Mouse (Mus musculus) CH12.LX (cell line): ENCODE data around the gene Aftph. TPM values are rescaled to one million over a fixed set of nuclear protein-coding genes. Genes with fewer than 3 reads are reported as not detected.

Experiments
- DNase-seq: peaks from one replicate; pipeline ENCODE4 v3.0.0-alpha.2; 2013; ENCODE audit errors: extremely low read depth
- H3K27ac ChIP-seq: 2 replicates; pipeline ENCODE4 v1.5.1; 2012; ENCODE audit warnings: low read depth, mild to moderate bottlenecking, control low read depth, moderate library complexity; ENCODE audit not compliant: insufficient read depth
- H3K27me3 ChIP-seq: replicated peaks from 2 replicates; pipeline ENCODE3; 2012; ENCODE audit warnings: inconsistent platforms
- H3K36me3 ChIP-seq, 2 experiments: replicated peaks in 1 of 2; 2 replicates each; pipeline versions ENCODE3 to v1.6.1; 2012; ENCODE audit warnings: inconsistent platforms in 1 of 2, low read length in 1 of 2, mild to moderate bottlenecking in 1 of 2, mixed read lengths in 1 of 2, moderate library complexity in 1 of 2; ENCODE audit not compliant: control insufficient read depth in 1 of 2, insufficient read depth in 1 of 2
- H3K4me1 ChIP-seq, 2 experiments: 2 replicates each; pipeline ENCODE4 v1.6.1; 2012; ENCODE audit warnings: inconsistent platforms in 1 of 2, moderate library complexity in 1 of 2; ENCODE audit not compliant: insufficient read depth in 2 of 2, control insufficient read depth in 1 of 2
- H3K4me2 ChIP-seq: 2 replicates; pipeline ENCODE4 v1.6.1; 2012; ENCODE audit warnings: low read depth, mild to moderate bottlenecking, control low read depth; ENCODE audit not compliant: poor library complexity, insufficient read depth, severe bottlenecking
- H3K4me3 ChIP-seq, 3 experiments: fragments of 150-350 bp in 1 of 3; sonication (generic) in 1 of 3; replicated peaks in 1 of 3; 2 replicates each; pipeline versions ENCODE3 to v1.5.1; 2011 to 2012; ENCODE audit warnings: low read depth in 2 of 3, low read length in 2 of 3, mild to moderate bottlenecking in 2 of 3, moderate library complexity in 2 of 3, control low read depth in 1 of 3, improper control_type of control experiment in 1 of 3, inconsistent platforms in 1 of 3, mixed read lengths in 1 of 3; ENCODE audit not compliant: poor library complexity in 1 of 3
- H3K79me2 ChIP-seq: replicated peaks from 2 replicates; pipeline ENCODE4 v1.6.1; 2012; ENCODE audit warnings: mild to moderate bottlenecking, moderate library complexity; ENCODE audit not compliant: control insufficient read depth, poor library complexity, insufficient read depth, severe bottlenecking; ENCODE audit errors: extremely low read depth
- H3K9ac ChIP-seq: 2 replicates; pipeline ENCODE4 v1.6.1; 2012; ENCODE audit warnings: low read depth, mild to moderate bottlenecking, control low read depth, moderate library complexity; ENCODE audit not compliant: insufficient read depth
- H3K9me3 ChIP-seq: replicated peaks from 2 replicates; pipeline ENCODE3; 2012; ENCODE audit warnings: low read length, inconsistent platforms, mixed read lengths
- BHLHE40 ChIP-seq: IDR thresholded peaks from 2 replicates; pipeline ENCODE4 v1.6.1; 2011; ENCODE audit warnings: mild to moderate bottlenecking, low read depth, low read length, improper control_type of control experiment
- CTCF ChIP-seq, 2 experiments: IDR thresholded peaks in 1 of 2; conservative IDR thresholded peaks in 1 of 2; 2 replicates each; pipeline ENCODE4 v1.5.1; 2011 to 2012; ENCODE audit warnings: low read depth in 2 of 2, low read length in 2 of 2, improper control_type of control experiment in 1 of 2, inconsistent platforms in 1 of 2, mild to moderate bottlenecking in 1 of 2, moderate library complexity in 1 of 2
- E2F4 ChIP-seq: IDR thresholded peaks from 2 replicates; pipeline ENCODE4 v1.6.1; 2011; ENCODE audit warnings: low read depth, low read length, improper control_type of control experiment; ENCODE audit not compliant: insufficient replicate concordance
- EP300 ChIP-seq: IDR thresholded peaks from 2 replicates; pipeline ENCODE4 v1.6.1; 2011; ENCODE audit warnings: low read length, improper control_type of control experiment
- HCFC1 ChIP-seq: IDR thresholded peaks from 2 replicates; pipeline ENCODE4 v1.6.1; 2012; ENCODE audit warnings: low read depth, mild to moderate bottlenecking, inconsistent platforms, low read length, improper control_type of control experiment
- MEF2A ChIP-seq: IDR thresholded peaks from 2 replicates; pipeline ENCODE4 v1.6.1; 2014; ENCODE audit warnings: low read depth, mild to moderate bottlenecking, inconsistent platforms, low read length, improper control_type of control experiment, borderline replicate concordance
- NELFE ChIP-seq: IDR thresholded peaks from 2 replicates; pipeline ENCODE4 v1.6.1; 2011; ENCODE audit warnings: low read depth, low read length, improper control_type of control experiment
- PAX5 ChIP-seq: IDR thresholded peaks from 2 replicates; pipeline ENCODE4 v1.6.1; 2012; ENCODE audit warnings: low read length, inconsistent platforms, mixed read lengths
- RCOR1 ChIP-seq: conservative IDR thresholded peaks from 2 replicates; pipeline ENCODE4 v1.6.1; 2012; ENCODE audit warnings: low read depth, mild to moderate bottlenecking, inconsistent platforms, low read length, improper control_type of control experiment
- SMC3 ChIP-seq: IDR thresholded peaks from 2 replicates; pipeline ENCODE4 v1.6.1; 2011; ENCODE audit warnings: low read depth, low read length, improper control_type of control experiment
- TBP ChIP-seq: conservative IDR thresholded peaks from 2 replicates; pipeline ENCODE4 v1.6.1; 2011; ENCODE audit warnings: low read depth, low read length, improper control_type of control experiment
- TCF12 ChIP-seq: IDR thresholded peaks from 2 replicates; pipeline ENCODE4 v1.6.1; 2014; ENCODE audit warnings: low read depth, mild to moderate bottlenecking, inconsistent platforms, low read length, improper control_type of control experiment
- UBTF ChIP-seq: IDR thresholded peaks from 2 replicates; pipeline ENCODE4 v1.6.1; 2012; ENCODE audit warnings: low read depth, mild to moderate bottlenecking, inconsistent platforms, low read length, improper control_type of control experiment, moderate library complexity
- USF1 ChIP-seq: IDR thresholded peaks from 2 replicates; pipeline ENCODE4 v1.6.1; 2014; ENCODE audit warnings: low read depth, mild to moderate bottlenecking, inconsistent platforms, low read length, improper control_type of control experiment
- USF2 ChIP-seq: conservative IDR thresholded peaks from 2 replicates; pipeline ENCODE4 v1.6.1; 2011; ENCODE audit warnings: low read depth, low read length, improper control_type of control experiment
- ZC3H11A ChIP-seq: IDR thresholded peaks from 2 replicates; pipeline ENCODE4 v1.6.1; 2012; ENCODE audit warnings: low read depth, mild to moderate bottlenecking, inconsistent platforms, low read length, improper control_type of control experiment
- ZMIZ1 ChIP-seq: IDR thresholded peaks from 2 replicates; pipeline ENCODE4 v1.6.1; 2012; ENCODE audit warnings: low read depth, mild to moderate bottlenecking, inconsistent platforms, low read length, improper control_type of control experiment
- dilution Hi-C: fragments of 300-500 bp; cut with MboI; formaldehyde crosslinking; loops from 2 replicates; pipeline ENCODE4 v1.14.3; 2020; ENCODE audit warnings: low sequenced_read_pairs; ENCODE audit not compliant: extremely low pct_unique_long_range_greater_than_20kb, extremely low pct_ligation_motif_present
- in situ Hi-C: fragments of 300-500 bp; cut with MboI; formaldehyde crosslinking; loops from 3 replicates; pipeline ENCODE4 v1.14.3; 2019; ENCODE audit warnings: low sequenced_read_pairs, low pct_ligation_motif_present, low pct_unique_long_range_greater_than_20kb, mixed read lengths
- polyA plus RNA-seq: library from polyadenylated mRNA; unstranded; fragments of >175 nt; gene quantifications from 2 replicates; pipeline ENCODE4 v1.2.1, GENCODE M21; 2012; ENCODE audit warnings: low read depth; ENCODE audit not compliant: insufficient read length
- total RNA-seq, 2 experiments: library from RNA; depleted of rRNA; stranded (reverse); fragments of 300-350 nt in 1 of 2; fragments of >200 nt in 1 of 2; gene quantifications; 2 replicates each; pipeline ENCODE4 v1.2.3; 2012 to 2014

Gene Aftph
- total and polyA plus RNA-seq, 3 experiments, result 53.7 to 80.0 (median 53.9) TPM

GRCm38 (mm10) chr11:20664878-20665277, 76.5 kb downstream of the Aftph start:
- no peaks in the 10 kb centered on the region for H3K27me3 ChIP-seq
- H3K9me3 ChIP-seq, result no peaks in the 10 kb centered on the region
- in situ Hi-C loops, result no loop called here
- no peaks in the 10 kb centered on the region for H3K36me3 ChIP-seq
- no peak overlapping the region for H3K4me2 ChIP-seq
- dilution Hi-C loops, result no loop called here
- H3K27ac ChIP-seq, result no peak overlapping the region
- TF ChIP-seq BHLHE40 (no peak), TBP (no peak), NELFE (no peak), MEF2A (no peak), USF1 (no peak), ZC3H11A (no peak), SMC3 (no peak), TCF12 (no peak), ZMIZ1 (no peak), HCFC1 (no peak), CTCF (conservative IDR thresholded peaks at IDR 0.05 in 1 of 2, IDR thresholded peaks at IDR 0.05 in 1 of 2; ENCODE audit: low read depth in 2 of 2, low read length in 2 of 2) (no peak)
- no peak overlapping the region for H3K9ac ChIP-seq
- no peak overlapping the region for H3K4me3 ChIP-seq
- H3K79me2 ChIP-seq, result no peaks in the 10 kb centered on the region
- no peak for DNase-seq
- H3K4me1 ChIP-seq, result peaks cover 8 to 24% of the 10 kb centered on the region in 2 experiments; a peak in 3 of 4 replicates

- no peak for DNase-seq
- Histone ChIP-seq H3K4me2 (no peak overlapping the region), H3K4me3 (no peak overlapping the region), H3K79me2 (no peaks in the 10 kb centered on the region), H3K9me3 (no peaks in the 10 kb centered on the region), H3K27me3 (no peaks in the 10 kb centered on the region), H3K36me3 (no peaks in the 10 kb centered on the region), H3K27ac (no peak overlapping the region), H3K9ac (no peak overlapping the region), H3K4me1 (peaks cover 8 to 24% of the 10 kb centered on the region in 2 experiments; a peak in 3 of 4 replicates)
- TF ChIP-seq E2F4, result no peak
- no peak for TF ChIP-seq UBTF
- no peak for TF ChIP-seq EP300
- no peak for TF ChIP-seq PAX5
- TF ChIP-seq RCOR1, result no peak
- TF ChIP-seq USF2, result no peak
- in situ Hi-C loops (no loop called here), dilution Hi-C loops (no loop called here)
Measured at GRCm38 (mm10) chr11:20663580-20664198, 77.7 kb downstream of the Aftph start.
